Mouse (Mus musculus) skeletal muscle tissue, postnatal 0 days (tissue): Measurements from ENCODE around the gene Ppil4. TPM values are rescaled to one million over a fixed set of nuclear protein-coding genes. Genes with fewer than 3 reads are reported as not detected.

Experiments
- microRNA-seq, 2 experiments: library from miRNA; unstranded; fragments of <30 nt; microRNA quantifications; one replicate each; pipeline ENCODE4; 2016
- polyA plus RNA-seq: library from polyadenylated mRNA; unstranded; fragments of >200 nt; fragmentation: Nextera tagmentation; extraction: Ambion mirVana; gene quantifications from 2 replicates; pipeline ENCODE4 v1.2.1, GENCODE M21; 2015

The Ppil4 gene
- polyA plus RNA-seq = 15.8 and 15.9 TPM in 2 replicates

GRCm38 (mm10) chr10:7792751-7793385, at the start of gene Ppil4, which contains the start of gene Ginm1:
Ppil4 (plus strand) TSS chr10:7792891.
Ginm1 (minus strand) TSS chr10:7792824.

GRCm38 (mm10) chr10:7832171-7832676, 39.5 kb downstream of the Ppil4 start, which contains the start of gene Zc3h12d:
Zc3h12d (plus strand) TSS chr10:7832470.

Small RNA genes within 50 kb of the gene (microRNA-seq; reads per million reads assigned to microRNA genes)
- gene Mir5104 = 0.10 to 0.21 reads per million in 2 experiments

Other genes with a start within 250 kb of the Ppil4 start
- gene Lrp11, start 203.1 kb upstream of the Ppil4 start, polyA plus RNA-seq = 1.1 and 1.2 TPM in 2 replicates
- 15.2 and 15.7 TPM in 2 replicates for gene Nup43, start 125.4 kb upstream of the Ppil4 start, polyA plus RNA-seq
- gene Pcmt1, start 111.8 kb upstream of the Ppil4 start, polyA plus RNA-seq = 111 and 113 TPM in 2 replicates
- gene Lats1, start 111.7 kb upstream of the Ppil4 start, polyA plus RNA-seq = 2.9 and 3.4 TPM in 2 replicates
- 23.2 and 26.7 TPM in 2 replicates for gene Katna1, start 66.9 kb upstream of the Ppil4 start, polyA plus RNA-seq
- gene Ginm1, start 67 bp upstream of the Ppil4 start, polyA plus RNA-seq = 88.9 and 110 TPM in 2 replicates
- gene Zc3h12d, start 39.6 kb downstream of the Ppil4 start, polyA plus RNA-seq = 0.08 and 0.11 TPM in 2 replicates
- gene Tab2, start 163.3 kb downstream of the Ppil4 start, polyA plus RNA-seq = 10.1 and 10.4 TPM in 2 replicates